Mouse (Mus musculus) G1E (cell line): ENCODE measurements around the gene Zfp91. TPM values are rescaled to one million over a fixed set of nuclear protein-coding genes. Genes with fewer than 3 reads are reported as not detected.
A peak's percentile ranks its signal among the peaks of the same experiment; 100 is the strongest.

Source experiments
- ATAC-seq: 2 replicates; pipeline ENCODE4 v1.8.0; 2016; ENCODE audit warnings: mild to moderate bottlenecking; ENCODE audit not compliant: insufficient number of reproducible peaks, poor library complexity, low FRiP score, severe bottlenecking; ENCODE audit errors: extremely low read depth
- DNase-seq: peaks from one replicate; pipeline ENCODE4 v3.0.0; 2012; ENCODE audit warnings: low spot score
- H3K27me3 ChIP-seq: 2 replicates; pipeline ENCODE4 v1.6.1; 2012; ENCODE audit warnings: mild to moderate bottlenecking, low read length, inconsistent platforms; ENCODE audit not compliant: insufficient read depth
- H3K36me3 ChIP-seq: replicated peaks from 2 replicates; pipeline ENCODE3; 2012; ENCODE audit warnings: mild to moderate bottlenecking, inconsistent platforms
- H3K4me1 ChIP-seq: 2 replicates; pipeline ENCODE4 v1.6.1; 2012; ENCODE audit warnings: low read depth, low read length, inconsistent platforms, mixed read lengths; ENCODE audit not compliant: insufficient read depth
- H3K4me3 ChIP-seq: 2 replicates; pipeline ENCODE4 v1.5.1; 2012; ENCODE audit warnings: low read depth, mild to moderate bottlenecking, inconsistent platforms, low read length, moderate library complexity, mixed read lengths
- H3K9me3 ChIP-seq: replicated peaks from 2 replicates; pipeline ENCODE4 v1.6.1; 2012; ENCODE audit warnings: inconsistent platforms
- CTCF ChIP-seq: IDR thresholded peaks from 2 replicates; pipeline ENCODE4 v1.5.1; 2012; ENCODE audit warnings: low read depth, low read length, inconsistent platforms, mixed read lengths
- GATA1 ChIP-seq: IDR thresholded peaks from 2 replicates; pipeline ENCODE4 v1.6.1; 2012; ENCODE audit warnings: borderline replicate concordance, low read length, inconsistent platforms, mixed read lengths
- GATA2 ChIP-seq: IDR thresholded peaks from 2 replicates; pipeline ENCODE4 v1.6.1; 2012; ENCODE audit warnings: low read depth, low read length, inconsistent platforms, borderline replicate concordance
- POLR2AphosphoS5 ChIP-seq: IDR thresholded peaks from 2 replicates; pipeline ENCODE4 v1.6.1; 2012; ENCODE audit warnings: low read depth, low read length, inconsistent platforms; ENCODE audit not compliant: insufficient replicate concordance
- TAL1 ChIP-seq: conservative IDR thresholded peaks from 2 replicates; pipeline ENCODE4 v1.6.1; 2012; ENCODE audit warnings: low read depth, low read length, inconsistent platforms, mixed read lengths
- polyA plus RNA-seq: library from polyadenylated mRNA; stranded (reverse); fragments of >175 nt; gene quantifications from 2 replicates; pipeline ENCODE4 v1.2.3, GENCODE M21; 2012
- total RNA-seq, 2 experiments: library from RNA; stranded (forward) in 1 of 2; stranded (reverse) in 1 of 2; fragments of 200-1000 nt in 1 of 2; fragments of >200 nt in 1 of 2; fragmentation: Nextera tagmentation in 1 of 2; gene quantifications; 2 replicates each; pipeline ENCODE4 v1.2.3; 2014 to 2017

Zfp91 gene
- total RNA-seq (2014; fragmentation: Nextera tagmentation) (90.3 and 97.4 TPM in 2 replicates), total RNA-seq (2017) (112 and 117 TPM in 2 replicates), polyA plus RNA-seq (26.5 and 36.0 TPM in 2 replicates)

DNA sequence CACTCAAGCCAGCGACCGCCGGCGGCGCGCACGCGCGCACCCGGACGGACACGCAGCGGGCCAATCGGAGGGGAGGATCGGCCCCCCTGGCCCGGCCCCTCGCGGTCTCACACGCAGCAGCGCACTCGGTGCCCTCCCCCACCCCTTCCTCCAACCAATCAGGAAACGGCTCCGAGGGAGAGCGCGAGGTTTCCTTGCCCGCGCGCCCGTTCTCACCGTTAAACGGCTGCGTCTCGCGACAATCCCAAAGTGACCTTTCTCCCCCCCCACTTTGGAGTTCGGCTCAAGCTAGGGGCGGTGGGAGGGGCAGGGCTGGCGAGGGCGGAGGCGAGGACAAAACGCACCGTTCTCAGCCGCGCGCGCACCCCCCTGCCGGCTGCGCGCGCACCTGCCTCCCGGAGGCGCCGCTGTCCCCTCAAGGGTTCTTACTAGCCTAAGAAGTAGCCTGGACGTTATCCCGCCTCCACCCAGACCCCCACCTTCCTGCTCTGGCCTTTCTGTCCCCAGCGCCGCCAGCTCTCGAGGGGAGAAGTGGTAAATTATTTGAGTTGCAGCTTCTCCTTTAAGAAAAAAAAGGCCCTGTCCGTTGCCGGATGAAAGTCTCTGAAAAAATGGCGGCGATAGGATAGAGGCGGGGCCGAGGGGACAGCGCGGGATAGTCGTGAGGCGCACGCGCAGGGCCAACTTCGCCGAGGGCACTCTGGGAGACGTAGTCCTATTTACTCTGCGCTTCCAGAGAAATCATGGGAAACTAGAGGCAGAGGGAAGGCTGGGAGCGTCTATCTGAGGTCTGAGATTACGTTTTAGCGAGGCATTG is at the start of gene Zfp91, which contains the start of gene Lpxn:
Gene Zfp91, minus strand, starts transcription at position 616 of the 817 bp plus-strand sequence.
Gene Lpxn, plus strand, starts transcription at position 683 of the 817 bp plus-strand sequence.
- Histone ChIP-seq H3K36me3 (peaks cover 5% of the 10 kb centered on the region), H3K27me3 (no peaks in the 10 kb centered on the region)
- peak; percentile 82 for ATAC-seq

DNA sequence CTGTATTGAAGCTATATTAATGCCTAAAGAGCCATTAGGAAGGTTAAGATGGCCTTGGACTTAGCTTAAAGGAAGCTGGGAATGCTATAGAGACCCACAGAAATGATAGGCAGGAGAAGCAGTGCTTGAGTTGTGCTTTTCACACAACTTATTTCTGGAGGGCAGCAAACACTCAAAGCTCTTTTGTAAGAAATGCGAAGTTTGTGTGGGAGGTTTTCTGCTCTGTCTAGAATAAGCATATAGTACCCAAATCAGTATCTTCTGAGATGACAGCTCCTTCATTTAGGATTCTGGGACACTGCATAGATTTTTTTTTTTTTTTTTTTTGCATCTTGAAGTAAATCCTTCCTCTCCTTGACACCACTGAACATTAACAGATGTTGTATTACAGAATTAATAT is 42.6 kb upstream of the Zfp91 start:
- no peak for DNase-seq
- no peaks in the 10 kb centered on the region for H3K36me3 ChIP-seq
- H3K4me3 ChIP-seq: no peak overlapping the region
- ATAC-seq: no peak
- no peak for TF ChIP-seq TAL1
- no peak for TF ChIP-seq GATA2
- no peak for TF ChIP-seq GATA1
- TF ChIP-seq POLR2AphosphoS5: no peak
- TF ChIP-seq CTCF: no peak
- H3K4me1 ChIP-seq: no peaks in the 10 kb centered on the region
- H3K9me3 ChIP-seq: no peaks in the 10 kb centered on the region
- H3K27me3 ChIP-seq: no peaks in the 10 kb centered on the region

More for the DNA sequence above, at the start of gene Zfp91, which contains the start of gene Lpxn:
- peak; percentile 84 for DNase-seq
- TF ChIP-seq GATA1: no peak
- TF ChIP-seq GATA2: no peak
- no peak for TF ChIP-seq POLR2AphosphoS5
- no peak for TF ChIP-seq TAL1
- no peak for TF ChIP-seq CTCF
- peak within 1 kb of the TSS; percentile 93 for H3K4me3 ChIP-seq
- no peaks in the 10 kb centered on the region for H3K9me3 ChIP-seq
- H3K4me1 ChIP-seq: peaks cover 17% of the 10 kb centered on the region

DNA sequence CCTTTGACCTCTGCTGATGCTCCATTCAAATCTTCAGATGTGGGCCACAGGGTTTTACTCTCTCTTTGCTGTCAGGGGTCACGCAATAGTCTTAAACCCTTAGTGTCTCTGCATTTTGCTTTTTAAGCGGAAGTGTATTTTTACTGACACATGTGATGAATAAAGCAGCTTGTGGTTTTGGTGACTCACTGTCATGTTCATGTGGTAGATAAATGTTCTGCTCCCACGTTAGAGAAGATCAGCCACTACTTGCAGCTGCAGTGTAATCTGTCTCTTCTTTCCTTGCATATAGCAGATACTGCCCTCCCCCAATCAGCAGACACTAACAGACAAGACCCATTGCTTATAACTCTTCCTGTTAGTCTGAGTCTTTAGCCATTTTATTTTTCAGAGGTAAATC is 37.7 kb upstream of the Zfp91 start:
- no peaks in the 10 kb centered on the region for H3K27me3 ChIP-seq
- no peak for TF ChIP-seq TAL1
- no peak for TF ChIP-seq GATA2
- TF ChIP-seq POLR2AphosphoS5: no peak
- TF ChIP-seq GATA1: no peak
- no peak for TF ChIP-seq CTCF
- DNase-seq (no peak), ATAC-seq (peak; percentile 96)
- peaks cover 2% of the 10 kb centered on the region; the same call in 1 of the 2 replicates for H3K4me1 ChIP-seq
- no peaks in the 10 kb centered on the region for H3K36me3 ChIP-seq
- H3K9me3 ChIP-seq: no peaks in the 10 kb centered on the region
- no peak overlapping the region for H3K4me3 ChIP-seq

DNA sequence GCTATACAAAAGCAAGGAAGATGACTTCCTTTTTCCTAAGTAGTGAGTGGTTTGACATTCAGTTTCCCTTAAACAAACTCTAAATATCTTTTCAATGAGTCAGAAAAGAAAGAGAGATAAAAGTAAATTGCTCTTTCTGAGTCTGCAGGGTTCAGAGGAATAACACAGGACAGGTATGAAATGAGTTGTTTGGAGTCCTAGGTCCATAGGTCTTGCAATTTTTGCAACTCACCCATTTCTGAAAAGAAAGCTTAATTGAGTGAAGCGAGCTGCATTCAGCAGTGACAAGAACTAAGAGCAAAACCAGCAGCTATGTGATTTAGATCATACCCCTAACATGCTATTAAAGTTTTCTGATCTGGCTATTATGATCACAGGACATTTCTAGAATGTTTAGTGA is 35.6 kb upstream of the Zfp91 start:
- Histone ChIP-seq H3K36me3 (no peaks in the 10 kb centered on the region), H3K4me3 (no peak overlapping the region), H3K27me3 (no peaks in the 10 kb centered on the region), H3K9me3 (no peaks in the 10 kb centered on the region), H3K4me1 (peaks cover 2% of the 10 kb centered on the region; the same call in 1 of the 2 replicates)
- DNase-seq (no peak), ATAC-seq (no peak)
- TF ChIP-seq TAL1 (no peak), CTCF (no peak), POLR2AphosphoS5 (no peak), GATA1 (no peak), GATA2 (no peak)

DNA sequence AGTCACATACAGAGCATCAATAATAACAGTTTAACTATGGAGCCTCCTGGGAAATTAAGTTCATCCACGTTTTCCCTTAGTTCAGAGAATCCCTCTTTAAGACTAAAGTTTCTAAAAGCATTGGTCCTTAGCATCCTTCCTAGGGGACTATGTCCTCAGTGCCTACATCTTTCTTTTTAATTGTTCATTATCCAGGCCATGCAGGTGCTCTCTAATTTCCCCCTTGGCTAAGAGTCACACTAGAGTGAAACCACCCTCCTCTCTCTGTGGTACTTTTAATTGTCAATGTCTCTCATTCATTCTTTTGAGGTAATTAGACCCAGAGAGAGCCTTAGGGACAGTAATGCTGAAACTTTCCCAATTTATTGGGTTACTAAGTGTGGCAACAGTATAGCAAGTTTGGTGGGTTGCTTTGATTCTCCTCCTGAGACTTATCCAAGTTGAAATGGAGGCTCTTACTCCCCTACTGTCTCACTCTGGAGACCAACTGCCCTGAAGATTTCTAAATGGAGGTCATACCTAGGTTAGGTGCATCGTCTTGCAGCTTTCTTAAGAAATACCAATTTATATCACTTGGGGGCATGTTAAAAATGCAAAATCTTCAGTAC is 35.0 kb upstream of the Zfp91 start:
- Histone ChIP-seq H3K36me3 (no peaks in the 10 kb centered on the region), H3K4me3 (no peak overlapping the region), H3K4me1 (peaks cover 2% of the 10 kb centered on the region; the same call in 1 of the 2 replicates), H3K27me3 (no peaks in the 10 kb centered on the region), H3K9me3 (no peaks in the 10 kb centered on the region)
- ATAC-seq: no peak
- DNase-seq: no peak
- TF ChIP-seq POLR2AphosphoS5 (no peak), TAL1 (no peak), GATA1 (no peak), CTCF (no peak), GATA2 (no peak)

DNA sequence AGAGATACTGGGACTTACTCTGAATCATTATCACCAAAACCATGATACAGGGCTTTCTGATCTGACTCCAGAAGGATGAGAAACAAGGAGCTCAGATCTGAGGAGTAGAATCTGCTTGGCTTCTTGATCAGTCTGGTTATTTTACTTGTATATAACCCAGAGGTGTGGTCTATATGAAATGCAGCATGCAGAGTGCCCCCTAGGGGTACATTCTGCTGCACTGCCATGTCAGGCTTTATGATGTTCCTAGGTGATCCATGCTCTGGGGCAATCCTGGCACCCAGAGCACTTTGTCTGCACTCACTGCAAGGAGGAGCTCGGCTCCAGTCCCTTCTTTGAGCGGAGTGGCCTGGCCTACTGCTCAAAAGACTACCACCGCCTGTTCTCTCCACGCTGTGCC is 28.6 kb upstream of the Zfp91 start:
- Histone ChIP-seq H3K4me1 (peaks cover 6% of the 10 kb centered on the region), H3K9me3 (no peaks in the 10 kb centered on the region), H3K36me3 (no peaks in the 10 kb centered on the region), H3K4me3 (no peak overlapping the region), H3K27me3 (no peaks in the 10 kb centered on the region)
- ATAC-seq: peak; percentile 8; the same call in 1 of the 2 replicates
- TF ChIP-seq POLR2AphosphoS5 (no peak), TAL1 (no peak), GATA2 (no peak), CTCF (no peak), GATA1 (no peak)
- DNase-seq: no peak
